Mouse (Mus musculus) liver, embryonic 14.5 days (tissue): ENCODE results near the gene Ms4a10. TPM values are rescaled to one million over a fixed set of nuclear protein-coding genes. Genes with fewer than 3 reads are reported as not detected.

Experiments
- ATAC-seq: fragments of 200-750 bp; cut with Nextera tagmentation; 2 replicates; pipeline ENCODE4 v1.8.0; 2017; ENCODE audit warnings: moderate number of reproducible peaks, mild to moderate bottlenecking, moderate library complexity; ENCODE audit not compliant: insufficient read depth
- DNase-seq, 3 experiments: peaks; one replicate each; pipeline ENCODE4 v3.0.0-alpha.2; 2012 to 2013; ENCODE audit warnings: low read depth in 3 of 3, low spot score in 3 of 3
- H3K27ac ChIP-seq: fragments of 300-500 bp; sonication (generic); 2 replicates; pipeline ENCODE4 v1.5.1; 2014; ENCODE audit warnings: moderate library complexity, mild to moderate bottlenecking, control low read depth, inconsistent platforms
- H3K27me3 ChIP-seq: fragments of 300-500 bp; sonication (generic); 2 replicates; pipeline ENCODE4 v1.6.1; 2014; ENCODE audit warnings: mild to moderate bottlenecking, low read length, moderate library complexity; ENCODE audit not compliant: control insufficient read depth, insufficient read depth
- H3K36me3 ChIP-seq: fragments of 300-500 bp; sonication (generic); replicated peaks from 2 replicates; pipeline ENCODE4 v1.6.1; 2014; ENCODE audit warnings: low read depth; ENCODE audit not compliant: control insufficient read depth, insufficient read depth
- H3K4me1 ChIP-seq, 2 experiments: fragments of 200-500 bp in 1 of 2; fragments of 300-500 bp in 1 of 2; sonication (generic) in 1 of 2; replicated peaks; 2 replicates each; pipeline ENCODE4 v1.6.1; 2012 to 2014; ENCODE audit warnings: antibody characterized with exemption in 1 of 2, inconsistent platforms in 1 of 2, low read length in 1 of 2; ENCODE audit not compliant: control insufficient read depth in 2 of 2, insufficient read depth in 2 of 2
- H3K4me2 ChIP-seq: fragments of 300-500 bp; sonication (generic); 2 replicates; pipeline ENCODE4 v1.6.1; 2014; ENCODE audit warnings: low read depth, mild to moderate bottlenecking, control low read depth, moderate library complexity
- H3K4me3 ChIP-seq, 2 experiments: fragments of 200-500 bp in 1 of 2; fragments of 300-500 bp in 1 of 2; sonication (generic) in 1 of 2; 2 replicates each; pipeline ENCODE4 v1.5.1; 2012 to 2014; ENCODE audit warnings: low read depth in 2 of 2, low read length in 2 of 2, mild to moderate bottlenecking in 2 of 2, control low read depth in 1 of 2, inconsistent platforms in 1 of 2, moderate library complexity in 1 of 2; ENCODE audit not compliant: insufficient read depth in 1 of 2
- H3K9ac ChIP-seq: fragments of 300-500 bp; sonication (generic); replicated peaks from 2 replicates; pipeline ENCODE4 v1.6.1; 2014; ENCODE audit warnings: mild to moderate bottlenecking, control low read depth, moderate library complexity
- H3K9me3 ChIP-seq: fragments of 300-500 bp; sonication (generic); 2 replicates; pipeline ENCODE4 v1.6.1; 2016; ENCODE audit warnings: low read length, mixed read lengths; ENCODE audit not compliant: control insufficient read depth
- CTCF ChIP-seq: IDR thresholded peaks from 2 replicates; pipeline ENCODE4 v1.5.1; 2016; ENCODE audit warnings: antibody characterized with exemption, low read depth, control low read depth
- EP300 ChIP-seq: IDR thresholded peaks from 2 replicates; pipeline ENCODE4 v1.6.1; 2016; ENCODE audit warnings: antibody characterized with exemption, low read depth
- WGBS: fragments of 180-500 bp; shearing (Covaris S2); extraction: QIAGEN DNeasy Blood & Tissue Kit; methylation state at CpG from one replicate; pipeline ENCODE4 v1.1.7; 2014; ENCODE audit not compliant: insufficient replicate concordance; 5-methylcytosine and 5-hydroxymethylcytosine counted together
- polyA plus RNA-seq, 2 experiments: library from polyadenylated mRNA; depleted of rRNA in 1 of 2; stranded (reverse) in 1 of 2; unstranded in 1 of 2; fragments of >200 nt; fragmentation: Nextera tagmentation in 1 of 2; extraction: Ambion mirVana in 1 of 2; gene quantifications; 2 replicates each; pipeline versions ENCODE4 v1.2.1 to v1.2.3; 2012 to 2014

The Ms4a10 gene
- polyA plus RNA-seq, 2 experiments = 0.23 TPM; not detected in 1

DNA sequence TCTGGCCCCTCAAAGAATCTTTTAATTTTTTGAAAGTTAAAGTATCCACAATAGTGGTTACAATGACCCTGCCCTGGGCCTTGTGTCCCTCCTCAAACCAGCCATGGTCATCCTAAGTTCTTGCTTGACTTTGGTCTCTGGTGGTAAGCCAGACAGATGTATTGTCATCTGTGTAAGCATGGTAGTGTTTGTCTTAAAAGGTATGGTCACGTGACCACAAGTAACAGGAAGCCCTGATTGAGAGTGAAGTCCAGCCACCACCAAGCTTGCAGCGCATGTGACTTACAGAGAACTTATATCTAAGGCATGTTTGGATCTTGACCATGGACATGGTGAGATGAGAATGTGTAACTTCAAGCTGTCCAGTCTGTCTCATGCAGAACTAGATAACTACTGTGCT, 717 bp upstream of the Ms4a10 start:
- Histone ChIP-seq H3K4me2 (no peak overlapping the region), H3K4me3 (no peak overlapping the region), H3K27me3 (no peaks in the 10 kb centered on the region), H3K9me3 (no peaks in the 10 kb centered on the region), H3K4me1 (peaks cover 0 to 8% of the 10 kb centered on the region in 2 experiments; a peak in 2 of 4 replicates), H3K36me3 (no peaks in the 10 kb centered on the region), H3K27ac (no peak overlapping the region), H3K9ac (no peak overlapping the region)
- TF ChIP-seq EP300 = no peak
- TF ChIP-seq CTCF = no peak
- DNase-seq = no peak
- WGBS = 44% methylated on average over 2 of the region's 2 CpGs
- ATAC-seq = no peak

DNA sequence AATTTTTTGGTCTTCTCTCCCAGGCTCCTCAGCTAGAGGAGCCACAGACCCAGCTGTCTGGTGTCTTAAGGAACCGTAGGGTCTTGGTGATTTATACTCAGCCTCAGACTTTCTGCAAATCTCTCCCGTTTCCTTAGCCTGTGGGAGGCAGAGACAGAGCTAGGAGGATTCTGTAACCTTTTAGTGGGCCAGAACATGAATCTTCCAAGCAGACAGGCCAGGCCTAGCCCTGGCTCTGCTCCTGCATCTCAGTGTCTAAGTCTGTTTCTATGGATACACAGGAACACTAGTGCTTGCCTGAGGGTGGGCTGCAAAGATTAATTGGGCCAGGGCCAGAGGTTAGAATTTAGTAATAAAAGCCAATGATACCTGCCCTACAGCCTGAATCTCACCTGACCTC, 1.3 kb downstream of the Ms4a10 start:
- TF ChIP-seq EP300 = no peak
- TF ChIP-seq CTCF = no peak
- H3K4me3 ChIP-seq = no peak overlapping the region
- no peaks in the 10 kb centered on the region for H3K9me3 ChIP-seq
- H3K36me3 ChIP-seq = no peaks in the 10 kb centered on the region
- H3K9ac ChIP-seq = no peak overlapping the region
- WGBS = 43% methylated on average over 2 of the region's 2 CpGs
- H3K27ac ChIP-seq = no peak overlapping the region
- H3K4me2 ChIP-seq = no peak overlapping the region
- no peak for ATAC-seq
- no peaks in the 10 kb centered on the region for H3K27me3 ChIP-seq
- no peak for DNase-seq
- 0 out of 4 replicates have a peak, but pooled peaks cover 0 to 2% of the 10 kb centered on the region in 2 experiments for H3K4me1 ChIP-seq

DNA sequence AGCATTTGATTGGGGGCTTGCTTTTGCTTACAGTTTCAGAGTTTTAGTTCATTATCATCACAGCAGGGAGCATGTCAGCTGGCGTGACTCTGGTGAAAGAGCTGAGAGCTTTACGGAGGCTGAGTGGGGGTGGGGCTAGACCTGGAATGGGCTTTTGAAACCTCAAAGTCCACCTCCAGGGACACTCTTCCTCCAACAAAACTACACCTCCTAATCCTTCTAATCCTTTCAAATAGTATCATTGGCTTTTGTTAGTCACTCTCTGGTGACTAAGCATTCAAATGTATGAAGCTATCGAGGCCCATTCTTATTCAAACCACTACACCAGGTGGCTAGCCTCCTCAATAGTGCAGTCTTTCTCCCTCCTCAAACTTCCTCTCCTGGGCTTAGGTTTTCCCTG, 1.8 kb downstream of the Ms4a10 start:
- DNase-seq (no peak), ATAC-seq (no peak)
- H3K4me2 ChIP-seq = no peak overlapping the region
- 67% methylated on average over 3 of the region's 3 CpGs for WGBS
- no peak overlapping the region for H3K9ac ChIP-seq
- H3K36me3 ChIP-seq = no peaks in the 10 kb centered on the region
- TF ChIP-seq EP300 (no peak), CTCF (no peak)
- no peak overlapping the region for H3K4me3 ChIP-seq
- H3K27ac ChIP-seq = no peak overlapping the region
- H3K9me3 ChIP-seq = no peaks in the 10 kb centered on the region
- H3K27me3 ChIP-seq = no peaks in the 10 kb centered on the region
- H3K4me1 ChIP-seq = 0 out of 4 replicates have a peak, but pooled peaks cover 0 to 2% of the 10 kb centered on the region in 2 experiments

DNA sequence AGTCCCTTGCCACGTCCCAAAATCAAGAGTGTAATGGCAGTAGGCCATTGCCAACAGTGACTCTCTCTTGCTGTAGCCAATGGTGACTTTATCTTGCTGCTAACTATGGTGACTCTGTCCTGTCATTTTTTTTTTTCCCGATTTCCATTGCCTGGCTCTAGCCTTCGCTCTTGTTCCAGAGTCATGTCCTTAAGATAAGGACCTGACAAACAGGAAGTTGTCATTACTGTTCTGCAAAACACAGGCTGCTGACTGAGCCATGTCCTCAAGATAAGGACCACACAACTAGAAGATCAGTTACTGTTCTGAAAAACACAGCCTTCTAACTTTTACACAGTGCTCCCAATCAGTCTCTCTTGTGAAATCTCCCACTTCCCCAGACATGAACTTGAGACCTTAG, 4.0 kb downstream of the Ms4a10 start:
- H3K36me3 ChIP-seq = no peaks in the 10 kb centered on the region
- WGBS = 24% methylated on average over 3 of the region's 3 CpGs
- H3K4me2 ChIP-seq = no peak overlapping the region
- no peak for DNase-seq
- no peaks in the 10 kb centered on the region for H3K27me3 ChIP-seq
- 0 out of 4 replicates have a peak, but pooled peaks cover 0 to 2% of the 10 kb centered on the region in 2 experiments for H3K4me1 ChIP-seq
- no peak overlapping the region for H3K27ac ChIP-seq
- no peak for TF ChIP-seq EP300
- no peak for TF ChIP-seq CTCF
- H3K9me3 ChIP-seq = no peaks in the 10 kb centered on the region
- H3K4me3 ChIP-seq = no peak overlapping the region
- no peak for ATAC-seq
- no peak overlapping the region for H3K9ac ChIP-seq

DNA sequence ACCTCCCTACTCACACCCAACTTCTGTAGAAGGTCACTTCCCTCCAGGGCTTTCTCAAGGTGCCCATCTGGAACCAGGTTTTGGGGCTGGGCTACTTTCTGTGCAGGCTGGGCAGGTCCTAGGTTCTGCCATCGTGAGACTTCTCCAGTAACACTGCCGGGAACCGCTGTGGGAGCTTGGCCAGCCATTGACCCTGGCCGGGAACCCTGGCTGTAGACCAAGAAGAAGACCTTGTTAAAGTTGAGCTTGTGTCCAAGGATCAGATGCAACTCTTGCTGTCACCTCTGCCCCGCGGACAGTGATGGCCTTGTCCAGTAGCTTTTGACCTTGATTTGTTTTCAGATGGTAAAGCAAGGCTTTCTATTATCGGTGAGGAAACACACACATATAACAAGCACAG, 5.9 kb downstream of the Ms4a10 start:
- H3K4me1 ChIP-seq = no peaks in the 10 kb centered on the region
- ATAC-seq (no peak), DNase-seq (no peak)
- no peaks in the 10 kb centered on the region for H3K36me3 ChIP-seq
- H3K27me3 ChIP-seq = no peaks in the 10 kb centered on the region
- no peak for TF ChIP-seq EP300
- no peak for TF ChIP-seq CTCF
- WGBS = 74% methylated on average over 7 of the region's 7 CpGs
- no peak overlapping the region for H3K9ac ChIP-seq
- H3K9me3 ChIP-seq = no peaks in the 10 kb centered on the region
- H3K4me3 ChIP-seq = no peak overlapping the region
- H3K4me2 ChIP-seq = no peak overlapping the region
- no peak overlapping the region for H3K27ac ChIP-seq
